Mouse (Mus musculus) frontal cortex, adult 2 months (tissue): ENCODE measurements around the gene Fkbp8. TPM values are rescaled to one million over a fixed set of nuclear protein-coding genes. Genes with fewer than 3 reads are reported as not detected.

Experiments
- polyA plus RNA-seq: library from polyadenylated mRNA; depleted of rRNA; stranded (reverse); fragments of >200 nt; gene quantifications from 2 replicates; pipeline ENCODE4 v1.2.3, GENCODE M21; 2012; rRNA removed

Fkbp8 gene
- polyA plus RNA-seq, 1 experiment = 609 TPM

Other genes starting within 250 kb of the Fkbp8 start
- gene Homer3, start 244.9 kb upstream of the Fkbp8 start, polyA plus RNA-seq = 18.2 and 18.5 TPM in 2 replicates
- gene Ddx49, start 225.2 kb upstream of the Fkbp8 start, polyA plus RNA-seq = 48.6 and 51.7 TPM in 2 replicates
- gene Cope, start 225.2 kb upstream of the Fkbp8 start, polyA plus RNA-seq = 252 and 259 TPM in 2 replicates
- 86.7 and 86.9 TPM in 2 replicates for gene Cers1, start 211.9 kb upstream of the Fkbp8 start, polyA plus RNA-seq
- gene Gdf1, start 197.9 kb upstream of the Fkbp8 start, polyA plus RNA-seq = 34.8 and 63.7 TPM in 2 replicates
- 29.5 and 30.8 TPM in 2 replicates for gene Upf1, start 174.4 kb upstream of the Fkbp8 start, polyA plus RNA-seq
- gene Comp, start 154.2 kb upstream of the Fkbp8 start, polyA plus RNA-seq = 0.19 and 0.26 TPM in 2 replicates
- 103 and 110 TPM in 2 replicates for gene Crtc1, start 88.1 kb upstream of the Fkbp8 start, polyA plus RNA-seq
- gene Klhl26, start 50.8 kb upstream of the Fkbp8 start, polyA plus RNA-seq = 59.4 and 59.6 TPM in 2 replicates
- gene Tmem59l, start 40.4 kb upstream of the Fkbp8 start, polyA plus RNA-seq = 263 and 277 TPM in 2 replicates
- gene Crlf1, start 34.6 kb upstream of the Fkbp8 start, polyA plus RNA-seq = 1.8 and 3.4 TPM in 2 replicates
- 197 and 210 TPM in 2 replicates for gene Rex1bd, start 21.0 kb upstream of the Fkbp8 start, polyA plus RNA-seq
- 901 and 1,108 TPM in 2 replicates for gene Uba52, start 16.9 kb upstream of the Fkbp8 start, polyA plus RNA-seq
- gene Kxd1, start 232 bp downstream of the Fkbp8 start, polyA plus RNA-seq = 60.6 and 61.4 TPM in 2 replicates
- gene Ell, start 11.7 kb downstream of the Fkbp8 start, polyA plus RNA-seq = 25.1 and 25.6 TPM in 2 replicates
- 69.0 and 81.9 TPM in 2 replicates for gene Isyna1, start 66.6 kb downstream of the Fkbp8 start, polyA plus RNA-seq
- gene Ssbp4, start 81.1 kb downstream of the Fkbp8 start, polyA plus RNA-seq = 266 and 276 TPM in 2 replicates
- gene Lrrc25, start 88.4 kb downstream of the Fkbp8 start, polyA plus RNA-seq = 0.78 and 0.86 TPM in 2 replicates
- gene Gdf15, start 104.7 kb downstream of the Fkbp8 start, polyA plus RNA-seq = 0.15 and 0.20 TPM in 2 replicates
- 17.2 and 25.8 TPM in 2 replicates for gene Pgpep1, start 132.7 kb downstream of the Fkbp8 start, polyA plus RNA-seq
- 113 and 128 TPM in 2 replicates for gene Lsm4, start 145.5 kb downstream of the Fkbp8 start, polyA plus RNA-seq
- gene Jund, start 171.2 kb downstream of the Fkbp8 start, polyA plus RNA-seq = 226 and 228 TPM in 2 replicates
- 0.32 and 0.40 TPM in 2 replicates for gene Iqcn, start 175.7 kb downstream of the Fkbp8 start, polyA plus RNA-seq
- gene Gm3336, start 190.8 kb downstream of the Fkbp8 start, polyA plus RNA-seq = 0.12 TPM in 1 of 2 replicates, not detected in the other
- gene Pde4c, start 196.0 kb downstream of the Fkbp8 start, polyA plus RNA-seq = 4.6 and 5.1 TPM in 2 replicates
- gene Rab3a, start 227.0 kb downstream of the Fkbp8 start, polyA plus RNA-seq = 1,054 and 1,113 TPM in 2 replicates
- gene Mpv17l2, start 233.2 kb downstream of the Fkbp8 start, polyA plus RNA-seq = 47.6 and 60.6 TPM in 2 replicates
- gene Pik3r2, start 249.0 kb downstream of the Fkbp8 start, polyA plus RNA-seq = 180 and 183 TPM in 2 replicates